Mouse (Mus musculus) megakaryocyte, embryonic 14.5 days (primary cell): ENCODE data around the gene Abca3.

Source experiments
- FLI1 ChIP-seq: IDR thresholded peaks from 2 replicates; pipeline ENCODE4 v1.6.1; 2012; ENCODE audit warnings: low read length, inconsistent platforms, mixed read lengths
- GATA1 ChIP-seq: IDR thresholded peaks from 3 replicates; pipeline ENCODE4 v1.6.1; 2012; ENCODE audit warnings: mixed read lengths, low read length, inconsistent platforms, borderline replicate concordance

- TF ChIP-seq GATA1 (no peak), FLI1 (no peak)
These were observed 7.3 kb downstream of the Abca3 start for GRCm38 (mm10) chr17:24359006-24359405.
